Mouse (Mus musculus): ENCODE measurements around the gene Sgsm1. TPM values are rescaled to one million over a fixed set of nuclear protein-coding genes. Genes with fewer than 3 reads are reported as not detected.
A peak's percentile ranks its signal among the peaks of the same experiment; 100 is the strongest.

Gene Sgsm1
- total and polyA plus RNA-seq, 2 experiments from 2014 or later: 15.2 to 43.4 TPM

- 64% methylated on average over 9 of the region's 9 CpGs for WGBS
- H3K9me3 ChIP-seq (ENCODE audit: low read length): no peaks in the 10 kb centered on the region
- no peaks in the 10 kb centered on the region for H3K27me3 ChIP-seq (ENCODE audit: insufficient read depth, low read length)
- DNase-seq (ENCODE audit: low spot score) (no peak), ATAC-seq (no peak)
- H3K4me1 ChIP-seq (ENCODE audit: insufficient read depth, low read length): 0 out of 2 replicates have a peak, but pooled peaks cover 4% of the 10 kb centered on the region
- 0 out of 2 replicates have a peak overlapping the region, but pooled peaks have one; percentile 15 for H3K27ac ChIP-seq
- no peak overlapping the region for H3K4me3 ChIP-seq (ENCODE audit: low read length)
- H3K36me3 ChIP-seq (ENCODE audit: insufficient read depth, low read length): no peaks in the 10 kb centered on the region
- no peak overlapping the region for H3K4me2 ChIP-seq (ENCODE audit: low read depth, low read length)
- TF ChIP-seq CTCF (IDR thresholded peaks at IDR 0.05; ENCODE audit: low read depth): no peak
- H3K9ac ChIP-seq (replicated peaks; ENCODE audit: low read length): no peak overlapping the region
Measured at GRCm38 (mm10) chr5:113196916-113197794, 113.4 kb downstream of the Sgsm1 start.

GRCm38 (mm10) chr5:113195907-113196306 is 114.7 kb downstream of the Sgsm1 start:
- Histone ChIP-seq H3K9me3 (ENCODE audit: low read length) (no peaks in the 10 kb centered on the region), H3K27ac (no peak overlapping the region), H3K9ac (replicated peaks; ENCODE audit: low read length) (no peak overlapping the region), H3K4me1 (ENCODE audit: insufficient read depth, low read length) (0 out of 2 replicates have a peak, but pooled peaks cover 4% of the 10 kb centered on the region), H3K4me2 (ENCODE audit: low read depth, low read length) (no peak overlapping the region), H3K27me3 (ENCODE audit: insufficient read depth, low read length) (no peaks in the 10 kb centered on the region), H3K4me3 (ENCODE audit: low read length) (no peak overlapping the region), H3K36me3 (ENCODE audit: insufficient read depth, low read length) (no peaks in the 10 kb centered on the region)
- no peak for DNase-seq (ENCODE audit: low spot score)
- TF ChIP-seq CTCF (IDR thresholded peaks at IDR 0.05; ENCODE audit: low read depth): no peak
- ATAC-seq: no peak
- WGBS: 74% methylated on average over 6 of the region's 6 CpGs

- Histone ChIP-seq H3K4me3 (ENCODE audit: low read length) (no peak overlapping the region), H3K36me3 (ENCODE audit: insufficient read depth, low read length) (no peaks in the 10 kb centered on the region), H3K9ac (replicated peaks; ENCODE audit: low read length) (no peak overlapping the region), H3K4me1 (ENCODE audit: insufficient read depth, low read length) (0 out of 2 replicates have a peak, but pooled peaks cover 4% of the 10 kb centered on the region), H3K27ac (no peak overlapping the region), H3K27me3 (ENCODE audit: insufficient read depth, low read length) (no peaks in the 10 kb centered on the region), H3K4me2 (ENCODE audit: low read depth, low read length) (no peak overlapping the region), H3K9me3 (ENCODE audit: low read length) (no peaks in the 10 kb centered on the region)
- no peak for DNase-seq (ENCODE audit: low spot score)
- ATAC-seq: no peak
- 71% methylated on average over 12 of the region's 12 CpGs for WGBS
- no peak for TF ChIP-seq CTCF (IDR thresholded peaks at IDR 0.05; ENCODE audit: low read depth)
Measured at GRCm38 (mm10) chr5:113195451-113195850, 115.1 kb downstream of the Sgsm1 start.

GRCm38 (mm10) chr5:113193762-113194161 is 116.8 kb downstream of the Sgsm1 start:
- Histone ChIP-seq H3K4me2 (ENCODE audit: low read depth, low read length) (no peak overlapping the region), H3K9ac (replicated peaks; ENCODE audit: low read length) (no peak overlapping the region)
- no peak for ATAC-seq

More at GRCm38 (mm10) chr5:113193762-113194161, 116.8 kb downstream of the Sgsm1 start:
- WGBS: 91% methylated on average over 18 of the region's 18 CpGs
- Histone ChIP-seq H3K4me3 (ENCODE audit: low read length) (no peak overlapping the region), H3K9me3 (ENCODE audit: low read length) (no peaks in the 10 kb centered on the region), H3K27me3 (ENCODE audit: insufficient read depth, low read length) (no peaks in the 10 kb centered on the region), H3K4me1 (ENCODE audit: insufficient read depth, low read length) (no peaks in the 10 kb centered on the region), H3K27ac (no peak overlapping the region), H3K36me3 (ENCODE audit: insufficient read depth, low read length) (no peaks in the 10 kb centered on the region)
- DNase-seq (ENCODE audit: low spot score): no peak
- TF ChIP-seq CTCF (IDR thresholded peaks at IDR 0.05; ENCODE audit: low read depth): no peak

Small RNA genes within 50 kb of the gene (microRNA-seq; reads per million reads assigned to microRNA genes)
- gene Mir7229: 0 reads per million in 2 experiments
- 0 reads per million in 2 experiments for gene Mir7230

Other genes starting within 250 kb of the Sgsm1 start
- not detected in 2 replicates for gene Crybb2, start 240.7 kb downstream of the Sgsm1 start, total RNA-seq (2014; rRNA removed)
- not detected in 2 replicates for gene Crybb2, start 240.7 kb downstream of the Sgsm1 start, polyA plus RNA-seq (2015; fragmentation: Nextera tagmentation; extraction: Ambion mirVana)
- 1.6 and 5.3 TPM in 2 replicates for gene Crybb3, start 229.2 kb downstream of the Sgsm1 start, total RNA-seq (2014; rRNA removed)
- 2.3 and 2.6 TPM in 2 replicates for gene Crybb3, start 229.2 kb downstream of the Sgsm1 start, polyA plus RNA-seq (2015; fragmentation: Nextera tagmentation; extraction: Ambion mirVana)
- gene 2900026A02Rik, start 89.5 kb downstream of the Sgsm1 start, total RNA-seq (2014; rRNA removed): 9.2 and 10.6 TPM in 2 replicates
- 2.5 and 3.1 TPM in 2 replicates for gene 2900026A02Rik, start 89.5 kb downstream of the Sgsm1 start, polyA plus RNA-seq (2015; fragmentation: Nextera tagmentation; extraction: Ambion mirVana)
- 0.16 TPM in 1 of 2 replicates, not detected in the other for gene Tmem211, start 83.9 kb downstream of the Sgsm1 start, total RNA-seq (2014; rRNA removed)
- gene Tmem211, start 83.9 kb downstream of the Sgsm1 start, polyA plus RNA-seq (2015; fragmentation: Nextera tagmentation; extraction: Ambion mirVana): 0.10 TPM in 1 of 2 replicates, not detected in the other
- not detected in 2 replicates for gene Aym1, start 46.5 kb upstream of the Sgsm1 start, total RNA-seq (2014; rRNA removed)
- gene Aym1, start 46.5 kb upstream of the Sgsm1 start, polyA plus RNA-seq (2015; fragmentation: Nextera tagmentation; extraction: Ambion mirVana): not detected in 2 replicates
- 25.1 and 33.8 TPM in 2 replicates for gene Wscd2, start 179.5 kb upstream of the Sgsm1 start, total RNA-seq (2014; rRNA removed)
- 8.9 and 9.8 TPM in 2 replicates for gene Wscd2, start 179.5 kb upstream of the Sgsm1 start, polyA plus RNA-seq (2015; fragmentation: Nextera tagmentation; extraction: Ambion mirVana)

Data from hindbrain, postnatal 0 days (tissue).